Mouse (Mus musculus) G1E-ER4 (cell line): ENCODE results near the gene Samd3. TPM values are rescaled to one million over a fixed set of nuclear protein-coding genes. Genes with fewer than 3 reads are reported as not detected.

ENCODE experiments used
- GATA1 ChIP-seq: IDR thresholded peaks from one replicate; pipeline ENCODE4 v1.8.0; 2012; ENCODE audit warnings: low read length, inconsistent platforms
- polyA plus RNA-seq: library from polyadenylated mRNA; stranded (reverse); fragments of >175 nt; gene quantifications from 2 replicates; pipeline ENCODE4 v1.2.3, GENCODE M21; 2012

The Samd3 gene
- polyA plus RNA-seq: not detected in 2 replicates

DNA sequence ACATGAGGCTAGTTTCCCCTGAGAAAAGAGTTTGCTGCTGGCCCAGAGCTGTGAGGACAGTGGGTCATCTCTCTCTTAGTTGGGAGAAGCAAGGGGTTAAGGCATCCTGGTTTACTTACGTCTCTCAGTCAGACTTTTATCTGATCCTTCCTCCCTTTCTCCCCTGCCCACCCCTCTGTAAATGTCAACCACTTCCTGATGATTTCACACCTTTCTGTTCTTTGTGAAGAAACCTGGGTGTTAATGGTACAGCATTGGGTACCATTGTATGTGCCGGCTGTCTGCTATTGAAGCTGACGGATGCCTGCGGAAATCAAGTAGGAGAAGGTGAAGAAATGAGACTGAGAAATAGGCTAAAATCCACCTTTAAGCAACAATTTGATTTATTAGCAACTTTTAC, at the start of gene Samd3:
Gene Samd3 (plus strand): TSS at position 220 of the 400 bp plus-strand sequence.
- TF ChIP-seq GATA1: no peak

DNA sequence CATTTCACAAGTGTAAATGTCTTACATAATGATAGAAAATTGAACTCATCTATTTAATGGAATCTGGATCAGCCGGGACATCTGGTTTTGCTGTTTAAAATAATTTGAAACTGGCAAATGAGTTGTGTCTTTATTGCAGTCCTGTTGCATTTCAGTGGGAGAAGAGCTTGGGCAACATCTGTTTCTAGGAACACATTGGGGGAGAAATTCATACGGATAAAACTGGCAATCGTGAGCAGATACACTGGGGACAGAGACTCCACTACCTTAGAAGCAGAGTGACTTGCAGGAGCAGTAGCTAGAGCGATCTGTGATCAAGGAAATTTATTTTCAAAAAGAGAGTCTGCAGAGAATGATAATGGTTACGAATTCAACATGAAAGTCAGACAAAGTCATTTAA, 44.2 kb upstream of the Samd3 start:
- TF ChIP-seq GATA1: no peak

DNA sequence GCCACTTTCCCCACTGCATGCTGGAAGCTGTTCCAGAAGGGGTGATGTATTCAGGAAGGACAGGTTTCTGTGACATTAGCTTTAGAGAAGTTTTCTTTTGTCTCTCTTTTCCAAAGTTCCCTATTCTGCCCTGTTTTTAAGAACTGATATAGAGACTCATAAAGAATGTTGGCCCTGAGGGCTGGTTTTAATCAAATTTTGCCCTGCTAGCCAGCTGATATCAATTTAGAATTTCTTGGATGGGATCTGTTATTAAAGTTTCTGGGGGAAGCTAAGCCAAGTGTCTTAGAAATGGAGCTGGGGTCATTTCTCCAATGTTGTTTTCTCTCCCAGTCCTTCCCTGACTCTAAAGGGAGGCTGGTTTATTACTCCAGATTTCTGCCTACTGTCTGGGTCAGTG, 38.7 kb upstream of the Samd3 start:
- TF ChIP-seq GATA1: no peak

DNA sequence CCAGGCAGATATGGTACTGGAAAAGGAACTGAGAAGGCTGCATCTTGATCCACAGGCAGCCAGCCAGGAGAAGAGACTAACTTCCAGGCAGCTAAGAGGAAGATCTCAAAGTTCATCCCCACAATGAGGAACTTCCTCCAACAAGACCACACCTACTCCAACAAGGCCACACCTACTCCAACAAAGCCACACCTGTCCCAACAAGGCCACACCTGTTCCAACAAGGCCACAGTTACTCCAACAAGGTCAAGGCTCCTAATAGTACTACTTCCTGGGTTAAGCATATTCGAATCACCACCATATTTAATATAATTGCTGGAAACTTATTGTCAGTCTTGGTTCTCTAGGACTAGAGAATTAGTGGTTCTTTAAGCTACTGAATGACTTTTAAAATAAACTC, 34.6 kb upstream of the Samd3 start:
- TF ChIP-seq GATA1: no peak

GRCm38 (mm10) chr10:26202708-26203368, 26.7 kb upstream of the Samd3 start:
- TF ChIP-seq GATA1: no peak

- no peak for TF ChIP-seq GATA1
Observed at GRCm38 (mm10) chr10:26220729-26221128, 8.8 kb upstream of the Samd3 start.

DNA sequence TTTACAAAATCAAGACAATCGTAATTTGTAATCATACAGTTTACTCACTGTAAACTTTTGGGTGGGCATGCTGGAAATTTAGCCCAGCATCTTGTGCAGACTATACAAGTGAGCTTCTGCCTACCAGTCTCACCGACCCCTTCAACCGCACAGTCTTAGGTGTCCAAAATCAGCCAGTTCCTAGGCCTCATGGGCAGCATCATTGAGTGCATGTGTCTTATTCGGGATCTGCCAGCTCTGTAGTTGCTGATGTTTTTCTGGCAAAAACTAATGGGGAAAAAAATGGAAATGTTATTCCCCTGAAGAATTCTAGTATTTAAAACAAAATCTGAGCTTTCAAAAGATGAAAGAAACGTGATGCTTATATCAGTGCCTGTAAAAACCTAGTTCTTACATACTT, 3.3 kb upstream of the Samd3 start:
- no peak for TF ChIP-seq GATA1

DNA sequence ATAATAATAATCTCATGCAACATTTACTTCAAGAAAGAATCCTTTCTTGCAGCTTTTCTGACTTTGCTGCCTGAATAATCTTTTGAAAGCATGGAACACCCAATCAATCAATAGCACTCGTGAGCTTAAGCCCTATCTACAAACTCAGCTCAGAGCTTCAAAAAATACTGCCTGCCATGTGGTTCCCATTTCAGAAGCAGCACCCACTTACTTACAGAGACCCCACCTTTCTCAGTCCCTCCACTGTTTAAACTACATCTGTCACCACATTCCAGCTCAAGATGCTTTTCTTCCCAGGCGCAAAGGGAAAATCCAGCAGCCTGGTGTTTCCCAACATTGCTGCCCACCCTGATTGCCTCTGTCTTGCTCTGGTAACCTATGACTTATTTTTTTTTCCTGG, 2.8 kb upstream of the Samd3 start:
- no peak for TF ChIP-seq GATA1

- no peak for TF ChIP-seq GATA1
Observed at GRCm38 (mm10) chr10:26228187-26228586, 1.3 kb upstream of the Samd3 start.

DNA sequence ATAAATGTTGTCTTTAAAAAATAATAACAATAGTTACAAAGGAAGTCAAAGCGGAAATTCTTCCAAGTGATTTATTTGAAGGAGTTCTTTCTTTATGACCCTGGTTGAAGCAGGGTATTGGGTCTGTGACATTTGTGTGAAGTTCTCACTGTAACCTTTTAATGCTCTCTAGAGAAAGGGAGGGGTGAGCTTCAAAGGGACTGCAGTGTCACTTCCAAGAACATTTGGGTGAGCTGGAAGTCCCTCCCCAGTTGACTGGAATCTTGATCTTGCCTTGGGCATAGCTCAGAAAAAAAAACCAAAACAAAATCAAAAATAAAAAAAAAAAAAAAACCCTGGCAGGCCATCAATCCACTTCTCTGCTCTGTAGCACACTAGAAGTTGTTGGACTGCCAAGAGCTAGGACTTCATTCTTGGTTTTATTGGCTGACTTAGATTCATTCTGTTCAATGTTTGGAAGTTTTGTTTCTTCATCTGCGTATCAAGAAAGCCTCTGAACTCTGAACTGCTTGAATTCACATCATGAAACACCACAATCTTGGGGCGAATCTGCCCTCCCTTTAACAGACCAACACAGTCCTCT, 2.7 kb downstream of the Samd3 start:
- TF ChIP-seq GATA1: no peak

DNA sequence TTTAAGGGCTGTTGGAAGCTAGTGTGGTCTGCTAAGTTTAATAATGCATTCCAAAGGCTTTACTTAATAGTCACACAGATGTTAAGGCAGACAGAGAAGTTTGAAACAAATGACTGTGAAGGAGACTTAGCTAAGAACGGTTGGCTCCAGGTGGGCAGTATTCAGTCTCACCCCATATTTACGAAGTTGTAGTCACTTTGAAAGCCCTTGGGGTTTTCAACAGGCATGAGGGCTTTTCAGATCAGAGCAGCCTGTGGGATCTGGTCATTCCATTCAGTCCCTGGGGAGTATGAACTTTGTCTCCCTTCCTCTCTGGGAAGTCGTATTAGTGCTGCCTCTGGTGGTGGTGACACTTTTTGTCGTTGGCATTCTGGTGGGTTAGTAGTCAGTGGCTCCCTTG, 9.1 kb downstream of the Samd3 start:
- TF ChIP-seq GATA1: no peak

GRCm38 (mm10) chr10:26239090-26239489, 9.6 kb downstream of the Samd3 start:
- no peak for TF ChIP-seq GATA1

- no peak for TF ChIP-seq GATA1
Observed at GRCm38 (mm10) chr10:26243203-26243602, 13.7 kb downstream of the Samd3 start.

DNA sequence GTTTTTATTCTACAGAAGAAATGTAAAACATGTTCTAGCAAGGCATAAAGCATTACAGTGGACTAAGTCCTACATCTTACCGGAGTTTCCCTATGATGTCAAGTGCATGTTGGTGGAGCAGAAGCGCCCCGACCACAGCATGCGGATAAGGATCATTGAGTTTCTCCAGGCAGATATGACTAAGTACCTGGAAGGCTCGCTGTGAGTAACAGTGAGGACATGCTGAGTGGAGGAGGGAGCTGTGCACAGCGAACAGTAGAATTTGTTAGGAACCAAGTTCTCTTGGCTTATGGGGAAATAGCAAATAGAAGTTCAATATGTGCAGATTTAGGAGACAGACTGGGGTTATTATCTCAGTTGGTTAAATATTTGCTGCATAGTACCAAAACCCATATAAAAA, 15.0 kb downstream of the Samd3 start:
- no peak for TF ChIP-seq GATA1

GRCm38 (mm10) chr10:26249426-26250165, 20.1 kb downstream of the Samd3 start:
- TF ChIP-seq GATA1: no peak

GRCm38 (mm10) chr10:26259908-26260307, 30.4 kb downstream of the Samd3 start:
- no peak for TF ChIP-seq GATA1
